Mouse (Mus musculus) forebrain, postnatal 0 days (tissue): Measurements from ENCODE around the gene Sh3pxd2a. TPM values are rescaled to one million over a fixed set of nuclear protein-coding genes. Genes with fewer than 3 reads are reported as not detected.

Experiments used
- ATAC-seq: fragments of 200-750 bp; cut with Nextera tagmentation; 2 replicates; pipeline ENCODE4 v1.8.0; 2017; ENCODE audit warnings: mild to moderate bottlenecking, moderate library complexity
- DNase-seq: peaks from one replicate; pipeline ENCODE4 v3.0.0-alpha.2; 2015
- H3K27ac ChIP-seq: fragments of 300-500 bp; sonication (generic); 2 replicates; pipeline ENCODE4 v1.5.1; 2014; ENCODE audit warnings: low read depth, mild to moderate bottlenecking, antibody characterized with exemption, low read length, moderate library complexity, mixed read lengths
- H3K27me3 ChIP-seq: fragments of 300-500 bp; sonication (generic); 2 replicates; pipeline ENCODE4 v1.6.1; 2014; ENCODE audit warnings: mild to moderate bottlenecking, low read length, mixed read lengths; ENCODE audit not compliant: insufficient read depth
- H3K36me3 ChIP-seq: fragments of 300-500 bp; sonication (generic); 2 replicates; pipeline ENCODE4 v1.6.1; 2014; ENCODE audit warnings: mild to moderate bottlenecking, moderate library complexity; ENCODE audit not compliant: insufficient read depth
- H3K4me1 ChIP-seq: fragments of 300-500 bp; sonication (generic); 2 replicates; pipeline ENCODE4 v1.6.1; 2014; ENCODE audit warnings: antibody characterized with exemption; ENCODE audit not compliant: insufficient read depth
- H3K4me2 ChIP-seq: fragments of 300-500 bp; sonication (generic); 2 replicates; pipeline ENCODE4 v1.6.1; 2014; ENCODE audit warnings: low read depth, mild to moderate bottlenecking, moderate library complexity
- H3K4me3 ChIP-seq: fragments of 300-500 bp; sonication (generic); 2 replicates; pipeline ENCODE4 v1.5.1; 2014; ENCODE audit warnings: low read depth, low read length, mixed read lengths
- H3K9ac ChIP-seq: fragments of 300-500 bp; sonication (generic); 2 replicates; pipeline ENCODE4 v1.6.1; 2014; ENCODE audit warnings: mild to moderate bottlenecking
- H3K9me3 ChIP-seq: fragments of 300-500 bp; sonication (generic); 2 replicates; pipeline ENCODE4 v1.6.1; 2016; ENCODE audit warnings: low read length
- CTCF ChIP-seq: sonication (generic); IDR thresholded peaks from 2 replicates; pipeline ENCODE4 v1.5.1; 2016; ENCODE audit warnings: antibody characterized with exemption, control low read depth, low read depth
- WGBS: fragments of 180-500 bp; shearing (Covaris S2); extraction: QIAGEN DNeasy Blood & Tissue Kit; methylation state at CpG from one replicate; pipeline ENCODE4 v1.1.7; 2014; 5-methylcytosine and 5-hydroxymethylcytosine counted together
- polyA plus RNA-seq: library from polyadenylated mRNA; unstranded; fragments of >200 nt; fragmentation: Nextera tagmentation; extraction: Ambion mirVana; gene quantifications from 2 replicates; pipeline ENCODE4 v1.2.1, GENCODE M21; 2015
- total RNA-seq: library from RNA; depleted of rRNA; stranded (reverse); fragments of >200 nt; gene quantifications from 2 replicates; pipeline ENCODE4 v1.2.3, GENCODE M21; 2014

Sh3pxd2a gene
- total and polyA plus RNA-seq, 2 experiments from 2014 or later, result 1.2 to 20.8 TPM

DNA sequence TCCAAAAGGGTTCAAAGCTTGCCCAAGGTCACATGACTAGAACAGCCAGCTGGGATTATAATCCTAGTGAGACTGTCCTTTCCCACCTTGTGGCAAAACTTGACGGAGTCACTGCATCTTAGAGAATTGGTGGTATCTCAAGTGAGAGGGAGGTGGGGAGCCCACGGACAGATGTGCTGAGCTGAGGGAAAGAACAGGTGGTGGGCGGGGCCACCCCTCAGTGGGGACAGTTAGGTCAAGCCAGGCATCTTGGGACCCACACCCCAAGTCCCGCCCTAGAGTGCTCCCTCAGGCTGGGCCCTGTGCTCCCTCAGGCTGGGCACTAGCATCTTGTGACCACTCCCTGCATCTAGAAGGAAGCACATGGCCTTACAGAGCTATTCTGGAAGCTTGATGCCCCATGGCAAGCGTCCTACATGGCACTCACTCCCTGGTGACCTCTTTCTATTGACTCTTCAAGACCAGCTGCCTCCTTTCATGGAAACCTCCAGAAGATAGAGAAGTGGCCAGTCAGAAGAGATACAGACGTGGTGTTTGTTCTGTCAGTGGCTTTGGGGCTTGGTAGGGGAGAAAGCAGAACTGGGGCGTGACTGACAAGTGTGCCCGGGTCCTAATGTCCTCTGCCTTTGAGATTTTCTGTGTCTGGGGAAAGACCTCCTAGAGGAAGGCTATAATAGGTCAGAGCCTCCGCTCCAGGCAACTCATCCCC, 24.3 kb downstream of the Sh3pxd2a start:
- DNase-seq, result no peak
- no peaks in the 10 kb centered on the region for H3K36me3 ChIP-seq
- H3K9me3 ChIP-seq, result no peaks in the 10 kb centered on the region
- TF ChIP-seq CTCF, result no peak
- no peak overlapping the region for H3K27ac ChIP-seq
- no peak for ATAC-seq
- 86% methylated on average over 9 of the region's 9 CpGs for WGBS
- no peak overlapping the region for H3K4me3 ChIP-seq
- H3K27me3 ChIP-seq, result no peaks in the 10 kb centered on the region
- no peaks in the 10 kb centered on the region for H3K4me1 ChIP-seq
- H3K9ac ChIP-seq, result no peak overlapping the region
- H3K4me2 ChIP-seq, result no peak overlapping the region

DNA sequence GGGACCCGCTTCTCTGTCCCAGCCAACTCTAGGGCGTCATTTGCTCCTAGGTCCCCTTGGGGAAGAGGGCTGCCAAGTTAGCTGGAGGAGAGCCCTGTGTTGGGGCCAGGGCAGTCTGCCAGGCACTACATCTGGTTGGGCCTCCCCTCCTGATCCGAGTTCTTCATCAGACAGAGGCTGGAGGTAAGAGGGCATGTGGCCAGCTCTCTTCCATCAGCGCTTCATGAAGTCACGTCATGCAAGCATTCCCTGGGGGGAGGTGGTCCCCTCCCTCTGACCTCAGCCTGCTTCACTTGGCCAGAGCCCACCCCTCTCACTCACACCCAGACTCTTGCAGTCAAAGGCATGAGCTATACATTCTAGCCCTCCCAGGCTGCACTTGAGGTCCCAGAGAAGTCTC, 25.8 kb downstream of the Sh3pxd2a start:
- Histone ChIP-seq H3K27me3 (no peaks in the 10 kb centered on the region), H3K4me3 (no peak overlapping the region), H3K9ac (no peak overlapping the region), H3K27ac (no peak overlapping the region), H3K36me3 (no peaks in the 10 kb centered on the region), H3K4me1 (no peaks in the 10 kb centered on the region), H3K4me2 (no peak overlapping the region), H3K9me3 (no peaks in the 10 kb centered on the region)
- 28% methylated on average over 5 of the region's 5 CpGs for WGBS
- DNase-seq (peak; percentile 53), ATAC-seq (no peak)
- TF ChIP-seq CTCF, result no peak

DNA sequence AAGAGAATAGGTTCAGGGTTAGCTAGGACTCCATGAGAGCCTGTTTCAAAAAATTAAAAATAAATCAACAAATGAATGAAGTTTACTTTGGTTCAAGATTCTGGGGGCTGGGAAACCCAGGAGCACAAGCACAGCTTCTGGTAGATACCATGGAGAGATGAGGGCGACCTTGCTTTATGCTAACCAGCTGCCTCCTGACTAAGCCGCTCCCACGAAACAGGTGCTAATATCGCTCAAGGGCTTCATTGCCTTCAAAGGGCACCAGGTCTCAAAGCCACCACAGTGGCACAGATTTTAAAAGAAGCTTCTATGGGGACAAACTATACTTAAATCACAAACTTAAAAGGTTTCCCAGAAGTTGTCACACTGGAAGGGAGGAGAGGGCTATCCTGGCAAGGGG, 27.2 kb downstream of the Sh3pxd2a start:
- WGBS, result 86% methylated on average over 4 of the region's 4 CpGs
- Histone ChIP-seq H3K27ac (no peak overlapping the region), H3K4me3 (no peak overlapping the region), H3K4me2 (no peak overlapping the region), H3K36me3 (no peaks in the 10 kb centered on the region), H3K27me3 (no peaks in the 10 kb centered on the region), H3K9ac (no peak overlapping the region), H3K9me3 (no peaks in the 10 kb centered on the region), H3K4me1 (no peaks in the 10 kb centered on the region)
- DNase-seq (no peak), ATAC-seq (no peak)
- TF ChIP-seq CTCF, result no peak

DNA sequence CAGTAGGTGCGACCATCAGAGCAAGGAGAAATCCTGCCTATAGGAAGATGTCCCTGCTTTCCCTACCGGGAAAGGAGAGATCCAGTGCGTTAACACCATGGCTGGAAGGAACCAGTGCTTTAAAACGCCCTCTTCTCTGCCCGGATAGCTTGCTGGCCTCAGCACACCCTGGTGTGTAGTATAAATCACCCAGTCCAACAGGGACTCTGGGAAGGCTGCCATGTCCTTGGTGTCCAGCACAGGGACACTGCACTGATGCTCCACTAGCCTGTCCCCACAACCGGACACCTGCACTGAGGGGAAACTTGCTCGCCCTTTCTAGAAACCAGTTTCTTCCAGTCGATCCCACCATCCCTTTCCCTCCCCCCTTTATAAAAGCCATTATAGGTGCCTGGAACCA, 28.0 kb downstream of the Sh3pxd2a start:
- Histone ChIP-seq H3K27me3 (no peaks in the 10 kb centered on the region), H3K9ac (no peak overlapping the region), H3K27ac (no peak overlapping the region), H3K36me3 (no peaks in the 10 kb centered on the region), H3K4me3 (no peak overlapping the region), H3K4me1 (no peaks in the 10 kb centered on the region), H3K9me3 (no peaks in the 10 kb centered on the region), H3K4me2 (no peak overlapping the region)
- DNase-seq (no peak), ATAC-seq (no peak)
- WGBS, result 89% methylated on average over 8 of the region's 8 CpGs
- no peak for TF ChIP-seq CTCF

DNA sequence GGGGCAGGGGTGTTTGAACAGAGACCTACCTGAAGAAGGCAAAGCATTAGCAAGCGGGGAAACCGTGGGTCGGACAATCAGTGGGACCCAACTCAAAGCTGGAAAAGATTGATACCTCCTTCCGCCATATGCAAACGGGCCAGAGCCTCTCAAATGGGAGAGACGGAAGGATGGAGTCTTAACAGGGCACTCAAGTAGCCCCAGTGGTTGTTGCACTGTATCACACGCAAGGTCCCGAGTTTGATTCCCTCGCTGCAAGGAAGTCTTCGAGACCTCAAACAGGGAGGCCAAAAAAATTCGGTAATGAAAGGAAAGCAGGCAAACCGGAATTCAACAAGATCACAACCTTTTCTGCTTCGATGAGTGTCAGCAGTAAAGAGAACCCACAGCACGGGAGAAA, 29.5 kb downstream of the Sh3pxd2a start:
- no peak for TF ChIP-seq CTCF
- DNase-seq, result no peak
- Histone ChIP-seq H3K4me1 (no peaks in the 10 kb centered on the region), H3K4me3 (no peak overlapping the region), H3K27me3 (no peaks in the 10 kb centered on the region), H3K27ac (no peak overlapping the region), H3K9me3 (no peaks in the 10 kb centered on the region), H3K36me3 (no peaks in the 10 kb centered on the region), H3K4me2 (no peak overlapping the region), H3K9ac (no peak overlapping the region)
- no peak for ATAC-seq
- 95% methylated on average over 14 of the region's 14 CpGs for WGBS

DNA sequence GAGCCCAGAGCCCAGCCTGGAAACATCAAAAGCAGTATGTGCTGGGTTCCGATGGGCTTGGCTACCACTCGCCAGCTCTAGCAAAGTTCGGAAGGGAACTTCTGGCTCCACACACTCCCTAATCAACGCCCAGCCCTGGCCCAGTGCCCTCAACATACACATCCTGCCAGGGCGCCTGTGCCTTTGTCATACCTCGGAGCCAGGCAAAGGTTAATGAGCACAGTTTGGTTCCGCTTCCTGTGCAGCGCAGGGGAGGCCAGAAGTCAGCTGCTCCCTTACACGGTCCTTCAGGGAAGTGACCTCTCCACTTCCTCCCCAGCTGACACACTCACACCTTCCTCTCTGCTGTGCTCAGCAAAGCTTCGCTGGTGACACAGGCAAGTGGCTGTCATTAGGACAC, 31.9 kb downstream of the Sh3pxd2a start:
- no peaks in the 10 kb centered on the region for H3K9me3 ChIP-seq
- H3K4me1 ChIP-seq, result no peaks in the 10 kb centered on the region
- H3K27ac ChIP-seq, result no peak overlapping the region
- H3K4me3 ChIP-seq, result no peak overlapping the region
- DNase-seq, result no peak
- no peak overlapping the region for H3K4me2 ChIP-seq
- no peaks in the 10 kb centered on the region for H3K36me3 ChIP-seq
- no peaks in the 10 kb centered on the region for H3K27me3 ChIP-seq
- no peak overlapping the region for H3K9ac ChIP-seq
- no peak for TF ChIP-seq CTCF
- WGBS, result 49% methylated on average over 10 of the region's 10 CpGs
- ATAC-seq, result no peak

DNA sequence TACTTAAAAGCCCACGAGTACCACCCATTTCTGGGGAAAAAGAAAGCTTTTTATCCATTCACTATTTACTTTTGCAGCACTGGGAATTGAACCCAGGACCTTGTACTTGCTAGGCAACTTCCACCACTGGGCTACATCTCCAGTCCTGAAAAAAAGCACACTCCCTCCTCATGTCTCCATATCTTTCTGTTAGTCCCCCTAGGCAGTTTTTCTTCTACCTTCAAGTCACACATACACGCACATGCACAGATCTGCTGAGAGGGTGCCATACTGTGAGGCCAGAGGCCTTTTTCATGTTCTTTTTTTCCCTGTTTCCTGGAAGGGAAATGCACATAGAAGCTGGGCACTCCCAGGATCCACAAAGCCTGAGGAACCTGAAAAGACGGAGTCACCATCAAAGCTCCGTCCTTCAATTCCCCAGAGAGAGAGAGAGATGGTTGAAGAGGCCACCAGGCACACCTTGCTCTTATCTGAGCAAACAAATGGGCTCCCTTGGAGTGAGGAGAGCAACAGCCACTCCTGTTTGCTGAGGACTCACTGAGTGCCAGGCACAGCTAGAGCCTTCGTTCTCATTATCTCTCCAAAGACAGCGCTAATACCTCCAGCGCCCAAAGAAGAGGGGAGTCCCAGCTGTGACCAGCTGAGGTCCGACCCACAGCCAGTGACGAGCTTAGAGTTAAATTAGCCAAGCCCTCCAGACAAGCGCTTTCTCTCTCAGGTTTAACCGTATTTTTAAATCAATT, 32.8 kb downstream of the Sh3pxd2a start:
- DNase-seq (no peak), ATAC-seq (no peak)
- no peak for TF ChIP-seq CTCF
- Histone ChIP-seq H3K36me3 (no peaks in the 10 kb centered on the region), H3K9me3 (no peaks in the 10 kb centered on the region), H3K9ac (no peak overlapping the region), H3K27ac (no peak overlapping the region), H3K27me3 (no peaks in the 10 kb centered on the region), H3K4me3 (no peak overlapping the region), H3K4me1 (no peaks in the 10 kb centered on the region), H3K4me2 (no peak overlapping the region)
- 66% methylated on average over 11 of the region's 11 CpGs for WGBS
